Mouse (Mus musculus) C2C12 (cell line): Measurements from ENCODE around the gene Bloc1s3.

Source experiments
- CEBPB ChIP-seq: IDR thresholded peaks from one replicate; pipeline ENCODE4 v1.6.1; 2011; ENCODE audit warnings: low read depth, mild to moderate bottlenecking, control low read depth, moderate library complexity
- CTCF ChIP-seq: IDR thresholded peaks from one replicate; pipeline ENCODE4 v1.5.1; 2011; ENCODE audit not compliant: control insufficient read depth, insufficient read depth, insufficient read length
- FOSL1 ChIP-seq: IDR thresholded peaks from one replicate; pipeline ENCODE4 v1.8.0; 2011; ENCODE audit warnings: mild to moderate bottlenecking, low read length; ENCODE audit not compliant: poor library complexity, insufficient read depth, severe bottlenecking
- MAX ChIP-seq: IDR thresholded peaks from one replicate; pipeline ENCODE4 v1.6.1; 2011; ENCODE audit warnings: mild to moderate bottlenecking, control low read depth
- MYOG ChIP-seq: IDR thresholded peaks from one replicate; pipeline ENCODE4 v1.6.1; 2011; ENCODE audit not compliant: control insufficient read depth, insufficient read length; ENCODE audit errors: extremely low read depth

DNA sequence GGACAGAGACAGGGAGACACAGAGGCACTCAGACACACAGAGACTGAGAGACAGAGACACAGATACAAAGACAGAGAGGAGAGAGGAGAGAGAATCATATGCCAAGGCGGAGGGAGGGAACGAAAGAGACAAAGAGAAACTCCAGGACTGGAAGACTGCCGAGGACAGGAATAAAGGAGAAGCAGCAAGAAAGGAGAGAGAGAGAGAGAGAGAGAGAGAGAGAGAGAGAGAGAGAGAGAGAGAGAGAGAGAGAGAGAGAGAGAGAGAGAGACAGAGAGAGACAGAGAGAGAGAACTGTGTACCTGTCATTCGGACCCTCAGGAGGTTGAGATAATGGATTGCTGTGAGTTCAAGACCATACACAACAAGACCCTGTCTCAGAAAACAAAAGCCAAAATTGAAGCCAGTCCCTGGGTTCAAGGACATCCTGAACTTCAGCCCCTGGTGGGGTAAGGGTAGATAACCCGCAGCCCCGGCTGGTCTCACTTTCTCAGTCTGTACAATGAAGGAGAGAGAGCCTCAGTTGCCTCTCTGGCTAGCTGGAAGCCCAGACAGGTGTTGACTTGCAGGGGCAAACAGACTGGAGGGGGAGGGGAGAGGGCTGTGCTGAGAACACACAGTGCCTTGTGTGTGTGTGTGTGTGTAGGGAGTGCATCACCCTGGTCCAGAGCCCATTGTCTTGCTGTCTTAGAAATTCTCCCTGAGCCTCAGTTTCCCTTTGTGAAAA, 48.9 kb downstream of the Bloc1s3 start:
- TF ChIP-seq CEBPB (no peak), CTCF (no peak), MAX (no peak), FOSL1 (no peak), MYOG (no peak)
